Mouse (Mus musculus): ENCODE data around the gene Sptan1.

DNA sequence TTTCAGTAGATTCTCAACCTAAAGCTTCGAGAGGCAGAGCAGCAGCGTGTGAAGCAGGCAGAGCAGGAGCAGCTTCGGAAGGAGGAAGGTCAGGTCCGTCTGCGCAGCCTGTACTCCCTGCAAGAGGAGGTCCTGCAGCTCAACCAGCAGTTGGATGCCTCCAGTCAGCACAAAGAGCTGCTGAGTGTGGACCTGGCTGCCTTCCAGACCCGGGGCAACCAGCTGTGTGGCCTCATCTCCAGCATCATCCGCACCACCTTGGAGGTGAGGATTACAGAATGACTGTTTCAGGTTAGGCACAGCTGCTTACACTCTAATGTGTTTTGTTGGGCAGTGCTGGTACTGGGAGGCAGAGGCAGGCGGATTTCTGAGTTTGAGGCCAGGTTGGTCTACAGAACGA lies 25.3 kb upstream of the Sptan1 start:
- TF ChIP-seq CTCF (IDR thresholded peaks at IDR 0.05; ENCODE audit: low read depth, low read length) (no peak), POLR2A (IDR thresholded peaks at IDR 0.05; ENCODE audit: extremely low read depth, insufficient read depth, low read length) (no peak)
